Mouse (Mus musculus): Measurements from ENCODE around the gene Nat8l. TPM values are rescaled to one million over a fixed set of nuclear protein-coding genes. Genes with fewer than 3 reads are reported as not detected.

The Nat8l gene
- total RNA-seq, 2 experiments from 2014 or later: 0.18 to 0.26 TPM

GRCm38 (mm10) chr5:34002636-34003035 is 6.9 kb downstream of the Nat8l start:
- no peak for DNase-seq (ENCODE audit: low spot score)

- no peak for DNase-seq (ENCODE audit: low spot score)
These were observed 8.8 kb downstream of the Nat8l start for GRCm38 (mm10) chr5:34004618-34005017.

GRCm38 (mm10) chr5:34006832-34007231 is 11.0 kb downstream of the Nat8l start:
- DNase-seq (ENCODE audit: low spot score): no peak

- no peak for DNase-seq (ENCODE audit: low spot score)
These were observed 11.7 kb downstream of the Nat8l start for GRCm38 (mm10) chr5:34007392-34007941.

- DNase-seq (ENCODE audit: low spot score): no peak
These were observed 18.9 kb downstream of the Nat8l start for GRCm38 (mm10) chr5:34014652-34015051.

- no peak for DNase-seq (ENCODE audit: low spot score)
These were observed 23.2 kb downstream of the Nat8l start for GRCm38 (mm10) chr5:34018968-34019367.

GRCm38 (mm10) chr5:34030101-34030500 is 34.3 kb downstream of the Nat8l start:
- no peak for DNase-seq (ENCODE audit: low spot score)

GRCm38 (mm10) chr5:34031022-34031421 is 35.2 kb downstream of the Nat8l start:
- no peak for DNase-seq (ENCODE audit: low spot score)

GRCm38 (mm10) chr5:34032520-34032919 is 36.7 kb downstream of the Nat8l start:
- no peak for DNase-seq (ENCODE audit: low spot score)

Other genes starting within 250 kb of the Nat8l start
- gene Letm1, start 213.2 kb upstream of the Nat8l start, total RNA-seq (2021): 10 to 100 TPM; 71.4 to 74.5 TPM
- 10 to 100 TPM in 1 of 2 experiments, 1 to 10 TPM in 1; 8.4 to 11.2 TPM for gene Nsd2, start 175.3 kb upstream of the Nat8l start, total RNA-seq (2021)
- gene Nelfa, start 59.6 kb upstream of the Nat8l start, total RNA-seq (2021): 1 to 10 TPM; 6.7 to 7.1 TPM
- not detected for gene Gm1673, start 12.6 kb upstream of the Nat8l start, total RNA-seq (2021)
- gene Poln, start 173.5 kb downstream of the Nat8l start, total RNA-seq (2021): under 1 TPM; 0.68 to 0.78 TPM
- 1 to 10 TPM; 2.7 to 2.8 TPM for gene Haus3, start 173.5 kb downstream of the Nat8l start, total RNA-seq (2021)
- gene Mxd4, start 191.7 kb downstream of the Nat8l start, total RNA-seq (2021): 10 to 100 TPM; 24.5 to 25.4 TPM

All from gastrocnemius, adult 18-20 months (tissue).